Mouse (Mus musculus): ENCODE measurements around the gene Rab7b.

The Rab7b gene

DNA sequence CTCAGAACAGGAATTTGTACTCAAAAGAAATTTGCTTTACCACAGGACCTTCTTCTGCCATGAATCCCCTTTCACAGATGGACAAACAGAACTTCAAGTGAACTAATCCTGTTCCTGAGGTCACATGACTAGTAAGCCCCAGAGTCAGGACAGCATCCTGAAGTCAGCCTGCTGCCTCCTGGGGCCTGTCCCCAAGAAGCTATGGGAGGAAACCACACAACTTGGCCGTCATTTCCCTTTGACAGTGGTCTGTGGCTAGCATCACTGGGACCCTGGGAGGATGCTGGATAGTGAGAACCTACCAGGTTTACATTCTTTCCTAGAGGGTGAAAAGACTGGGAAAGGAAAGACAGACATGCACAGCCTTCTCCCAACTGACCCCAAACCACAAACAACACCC is 50.3 kb downstream of the Rab7b start:
- DNase-seq (ENCODE audit: low read depth) = no peak

DNA sequence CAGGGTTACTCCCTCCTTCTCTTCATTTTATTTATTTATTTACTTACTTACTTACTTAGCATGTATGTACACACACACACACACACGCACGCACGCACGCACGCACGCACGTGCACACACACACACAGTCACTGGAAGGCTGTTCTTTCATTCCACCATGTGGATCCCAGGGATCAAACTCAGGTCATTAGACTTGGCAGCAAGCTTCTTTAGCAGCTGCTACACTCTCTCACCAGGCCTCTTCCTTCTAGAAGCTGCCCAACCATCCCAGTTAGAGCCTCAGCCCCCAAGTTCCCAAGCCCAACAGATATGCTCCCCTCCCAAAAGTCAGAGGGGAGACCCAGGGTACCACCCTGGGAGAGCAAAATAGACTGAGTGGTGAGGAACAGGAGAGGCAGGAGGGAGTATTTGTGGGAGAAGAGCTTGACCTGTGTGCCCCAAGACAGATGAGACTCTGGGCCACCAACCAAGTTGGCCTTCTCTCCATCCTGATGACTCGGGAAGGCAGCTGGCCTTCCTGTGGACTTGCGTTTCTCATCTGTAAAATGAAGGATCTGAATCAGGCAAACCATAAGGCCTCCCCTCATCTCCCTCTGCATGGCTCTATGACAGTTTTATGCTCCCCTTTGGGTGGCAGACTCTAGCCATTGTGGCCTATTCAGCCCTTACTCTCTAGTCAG is 51.1 kb downstream of the Rab7b start:
- no peak for DNase-seq (ENCODE audit: low read depth)

- DNase-seq (ENCODE audit: low read depth) = no peak
These were observed 55.5 kb downstream of the Rab7b start, which contains the start of gene Slc26a9 for GRCm38 (mm10) chr1:131743868-131744464. Gene Slc26a9, plus strand, starts transcription at chr1:131744022.

DNA sequence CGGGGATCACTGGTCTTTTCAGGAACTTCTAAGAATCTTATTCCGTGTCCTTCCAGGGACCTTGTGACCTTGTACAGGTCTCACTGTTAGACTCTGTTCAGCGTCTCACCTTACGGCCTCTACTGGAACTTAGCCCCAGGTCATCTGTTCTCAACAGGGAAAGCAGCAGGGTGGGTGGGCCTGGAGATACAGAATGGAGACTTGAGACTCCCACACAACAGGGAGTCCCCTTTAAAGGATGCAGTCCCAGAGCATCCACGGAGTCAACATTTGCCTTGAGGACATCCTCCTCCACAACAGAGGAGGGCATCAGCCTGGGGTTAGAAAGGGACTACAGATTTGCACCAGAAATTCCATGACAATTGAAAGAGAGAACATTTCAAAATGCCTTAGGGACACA is 56.9 kb downstream of the Rab7b start:
- DNase-seq (ENCODE audit: low read depth) = no peak

GRCm38 (mm10) chr1:131747761-131748160 is 59.3 kb downstream of the Rab7b start:
- DNase-seq (ENCODE audit: low read depth) = no peak

DNA sequence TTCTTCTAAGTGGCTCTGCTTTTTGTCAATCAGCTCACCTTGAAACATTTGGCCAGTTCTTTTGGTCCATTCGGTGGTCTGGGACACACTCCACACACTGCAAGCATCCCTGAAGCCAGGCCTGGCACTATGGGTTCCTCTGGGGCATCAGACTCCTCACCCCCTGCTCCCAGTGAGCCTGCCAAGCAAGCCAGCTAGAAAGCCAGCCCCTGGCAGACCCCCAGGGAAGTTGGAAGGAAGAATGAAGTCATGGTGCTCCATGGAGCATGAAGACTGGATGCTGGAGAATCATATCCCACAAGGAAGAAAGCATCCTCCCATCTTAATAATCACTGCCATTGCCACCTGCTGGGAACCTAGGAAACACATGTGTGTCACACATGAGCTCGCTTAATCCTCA is 60.1 kb downstream of the Rab7b start:
- DNase-seq (ENCODE audit: low read depth) = no peak

DNA sequence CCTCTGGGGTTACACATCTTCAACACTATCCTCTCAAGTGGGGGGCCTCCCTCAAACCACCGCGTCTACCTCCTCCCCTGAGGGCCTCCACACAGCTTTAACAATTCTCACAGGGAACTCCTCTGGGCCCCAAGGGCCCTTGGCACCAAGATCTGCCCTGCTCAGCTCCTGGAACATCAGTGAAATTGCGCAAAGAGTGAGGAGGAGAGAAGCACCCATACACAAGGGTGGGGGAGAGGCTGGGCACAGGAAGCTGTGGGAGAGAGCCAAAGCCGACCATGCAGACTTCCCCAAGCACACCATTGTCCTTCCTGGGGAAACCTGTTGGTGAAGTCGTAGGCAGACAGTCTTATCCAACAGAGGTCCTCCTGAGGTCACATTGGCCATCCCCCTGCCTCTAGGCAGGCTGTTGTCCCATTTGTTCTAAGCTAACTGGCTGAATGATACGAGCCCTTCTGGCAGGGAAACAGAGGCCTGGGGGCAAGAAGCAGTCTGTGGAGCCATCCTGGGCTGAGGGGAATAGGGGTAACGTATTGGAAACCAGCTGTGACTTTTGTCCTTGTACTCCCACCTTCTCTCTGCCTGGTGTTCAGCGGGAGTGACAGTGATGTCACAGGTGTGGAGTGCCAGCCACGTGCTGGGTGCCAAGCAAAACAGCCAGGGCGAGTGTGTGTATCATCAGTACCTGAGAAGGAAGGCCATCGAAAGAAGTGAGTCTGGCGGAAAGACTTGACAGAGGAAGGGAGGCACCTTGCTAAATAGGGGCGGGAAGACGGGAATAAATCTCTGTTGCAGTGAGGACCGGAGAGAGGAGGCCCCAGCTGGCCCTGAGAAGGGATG is 61.4 kb downstream of the Rab7b start:
- DNase-seq (ENCODE audit: low read depth) = no peak

DNA sequence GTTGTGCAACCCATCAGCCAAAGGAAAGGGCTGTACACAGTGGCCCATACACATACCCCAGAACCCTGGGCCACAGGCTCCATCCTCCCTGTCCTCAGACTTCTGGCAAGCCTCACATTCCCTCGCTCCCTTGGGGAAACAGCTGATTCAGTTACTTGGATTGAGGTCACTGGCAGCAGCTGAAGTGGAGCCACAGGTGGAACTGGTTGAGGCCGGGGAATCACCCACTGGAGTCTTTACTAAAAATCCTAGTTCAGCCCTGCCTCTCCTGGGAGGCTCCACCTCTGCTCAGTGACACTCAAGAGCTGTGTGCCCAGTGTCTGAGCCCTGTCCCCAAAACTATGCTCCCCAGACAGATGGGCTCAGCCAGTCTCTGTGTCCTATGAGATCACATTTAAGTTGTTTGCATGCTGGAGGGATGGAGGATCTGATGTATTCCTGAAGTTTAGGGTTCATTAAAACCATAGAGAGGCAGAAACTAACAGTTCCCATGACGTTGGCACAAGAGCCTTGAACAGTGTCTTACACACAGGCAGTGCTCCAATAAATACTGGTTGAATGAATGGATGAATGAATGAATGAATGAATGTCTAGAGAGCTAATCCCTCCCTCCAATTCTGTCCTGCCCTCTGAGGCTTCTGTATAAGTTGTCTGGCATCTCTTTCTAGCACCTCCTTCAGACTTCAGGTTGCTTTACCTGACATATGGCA is 62.8 kb downstream of the Rab7b start:
- no peak for DNase-seq (ENCODE audit: low read depth)

GRCm38 (mm10) chr1:131751891-131752311 is 63.4 kb downstream of the Rab7b start:
- no peak for DNase-seq (ENCODE audit: low read depth)

DNA sequence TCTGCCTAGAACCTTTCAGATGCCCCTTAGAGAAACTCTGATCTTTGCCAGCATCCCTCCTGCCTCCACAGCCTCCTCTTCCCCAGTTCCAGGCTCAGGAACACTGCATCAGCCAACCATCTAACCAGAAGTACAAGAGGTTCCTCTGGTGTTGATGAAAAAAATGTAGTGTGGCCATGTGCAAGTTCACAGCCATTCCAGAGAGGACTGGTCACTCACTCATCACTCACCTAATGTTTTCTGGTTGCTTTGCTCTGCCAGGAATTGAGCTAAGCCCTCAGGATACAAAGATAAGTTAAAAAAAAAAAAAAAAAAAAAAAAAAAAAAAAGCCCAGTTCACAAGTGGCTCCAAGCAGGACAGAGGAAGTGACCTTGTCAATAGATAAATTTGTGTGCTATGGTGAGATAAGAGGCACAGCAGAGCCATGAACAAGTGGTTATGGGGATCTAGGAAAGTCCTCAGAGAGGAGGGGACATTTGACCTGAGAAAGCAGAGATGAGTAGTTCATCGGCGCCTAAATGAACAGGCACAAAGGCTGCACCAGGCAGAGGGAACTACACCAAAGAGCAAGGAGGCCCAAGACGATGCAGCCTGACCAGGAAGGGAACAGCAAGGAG is 65.8 kb downstream of the Rab7b start:
- DNase-seq (ENCODE audit: low read depth) = no peak

DNA sequence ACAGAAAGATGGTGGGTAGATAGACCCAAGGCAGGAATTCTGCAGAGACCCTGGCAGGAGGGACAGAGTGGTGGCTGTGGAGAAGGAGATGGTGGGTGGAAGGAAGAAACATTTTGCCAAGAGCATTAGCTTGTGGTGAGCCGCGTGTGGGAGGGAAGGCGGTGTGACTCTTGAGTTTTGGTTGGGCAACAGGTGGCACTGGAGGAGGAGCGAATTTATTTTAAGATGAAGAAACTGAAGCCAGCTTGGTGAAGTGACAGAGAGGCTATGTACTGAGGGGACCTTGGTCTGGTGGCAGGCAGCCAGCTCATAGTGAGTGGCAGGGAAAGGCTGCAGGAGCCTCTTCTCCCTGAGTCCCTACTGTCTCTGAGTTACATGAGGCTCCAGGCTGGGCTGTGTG is 66.4 kb downstream of the Rab7b start:
- no peak for DNase-seq (ENCODE audit: low read depth)

- DNase-seq (ENCODE audit: low read depth) = no peak
These were observed 68.7 kb downstream of the Rab7b start for GRCm38 (mm10) chr1:131757211-131757610.

GRCm38 (mm10) chr1:131758796-131759195 is 70.3 kb downstream of the Rab7b start:
- no peak for DNase-seq (ENCODE audit: low read depth)

DNA sequence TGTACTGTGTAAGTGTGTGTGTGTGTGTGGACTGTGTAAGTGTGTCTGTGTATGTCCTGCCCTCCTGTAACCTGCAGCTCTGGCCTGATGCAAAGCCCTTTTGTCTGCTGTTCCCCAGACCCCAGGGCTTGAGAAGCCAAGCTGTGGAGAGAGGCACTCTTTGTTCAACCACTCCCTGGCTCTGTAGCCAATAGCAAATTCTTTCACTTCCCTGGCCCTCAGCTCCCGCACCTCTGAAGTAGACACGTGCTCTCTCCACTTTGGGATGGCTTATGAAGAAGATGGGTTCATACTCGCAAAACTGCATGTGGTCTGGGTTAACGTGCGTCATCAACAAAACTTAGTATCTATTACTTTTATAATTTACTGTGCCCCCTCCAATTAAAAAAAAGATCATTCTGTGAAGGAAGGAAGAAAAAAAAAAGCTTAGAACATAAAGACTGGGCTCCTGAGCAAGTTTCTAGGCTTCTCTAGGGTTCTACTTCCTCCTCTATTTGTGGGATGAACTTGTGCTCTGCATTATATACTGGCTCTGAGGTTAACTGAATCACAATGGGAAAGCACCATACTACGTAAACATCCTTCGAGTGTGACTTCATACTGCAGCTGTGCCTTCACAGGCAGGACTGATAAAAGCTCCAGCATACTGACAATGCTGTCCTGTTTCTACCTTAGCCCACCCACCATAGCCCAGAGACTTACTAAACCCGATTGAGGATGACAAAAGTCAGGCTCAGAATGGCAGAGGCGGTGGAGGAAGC is 71.4 kb downstream of the Rab7b start:
- no peak for DNase-seq (ENCODE audit: low read depth)

- DNase-seq (ENCODE audit: low read depth) = no peak
These were observed 71.9 kb downstream of the Rab7b start for GRCm38 (mm10) chr1:131760428-131760820.

- no peak for DNase-seq (ENCODE audit: low read depth)
These were observed 72.8 kb downstream of the Rab7b start for GRCm38 (mm10) chr1:131761079-131761831.

GRCm38 (mm10) chr1:131763683-131764082 is 75.2 kb downstream of the Rab7b start:
- DNase-seq (ENCODE audit: low read depth) = no peak

- DNase-seq (ENCODE audit: low read depth) = no peak
These were observed 76.3 kb downstream of the Rab7b start for GRCm38 (mm10) chr1:131764581-131765338.
